Mouse (Mus musculus): ENCODE measurements around the gene Esrrg. TPM values are rescaled to one million over a fixed set of nuclear protein-coding genes. Genes with fewer than 3 reads are reported as not detected.

Gene Esrrg
- polyA plus RNA-seq, 1 experiment from 2014 or later = 34.5 TPM

- Histone ChIP-seq H3K36me3 (ENCODE audit: control insufficient read depth, insufficient read depth, low read length) (no peaks in the 10 kb centered on the region), H3K9me3 (ENCODE audit: control insufficient read depth, low read length) (no peaks in the 10 kb centered on the region), H3K4me3 (replicated peaks; ENCODE audit: low read depth, low read length) (no peak overlapping the region), H3K27me3 (ENCODE audit: control insufficient read depth, insufficient read depth, low read length) (no peaks in the 10 kb centered on the region), H3K4me1 (ENCODE audit: control insufficient read depth, insufficient read depth, low read length) (0 out of 2 replicates have a peak, but pooled peaks cover 2% of the 10 kb centered on the region), H3K4me2 (ENCODE audit: low read length) (no peak overlapping the region), H3K9ac (replicated peaks; ENCODE audit: low read length) (no peak overlapping the region; the same call in 1 of the 2 replicates), H3K27ac (replicated peaks; ENCODE audit: low read depth, low read length) (0 out of 2 replicates have a peak overlapping the region, but pooled peaks have one; percentile 8)
- DNase-seq = peak; percentile 48
- peak; percentile 57; the same call in 1 of the 2 replicates for ATAC-seq (ENCODE audit: low FRiP score, low TSS enrichment)
- WGBS = 63% methylated on average over 20 of the region's 20 CpGs
These were observed 367.1 kb downstream of the Esrrg start for GRCm38 (mm10) chr1:187975465-187976352.

- no peak overlapping the region for H3K9ac ChIP-seq (replicated peaks; ENCODE audit: low read length)
- no peak overlapping the region for H3K4me2 ChIP-seq (ENCODE audit: low read length)
- H3K36me3 ChIP-seq (ENCODE audit: control insufficient read depth, insufficient read depth, low read length) = no peaks in the 10 kb centered on the region
- no peaks in the 10 kb centered on the region for H3K9me3 ChIP-seq (ENCODE audit: control insufficient read depth, low read length)
- 0 out of 2 replicates have a peak, but pooled peaks cover 2% of the 10 kb centered on the region for H3K4me1 ChIP-seq (ENCODE audit: control insufficient read depth, insufficient read depth, low read length)
- DNase-seq = no peak
- 90% methylated on average over 9 of the region's 9 CpGs for WGBS
- H3K4me3 ChIP-seq (replicated peaks; ENCODE audit: low read depth, low read length) = no peak overlapping the region
- no peak overlapping the region for H3K27ac ChIP-seq (replicated peaks; ENCODE audit: low read depth, low read length)
- H3K27me3 ChIP-seq (ENCODE audit: control insufficient read depth, insufficient read depth, low read length) = no peaks in the 10 kb centered on the region
- ATAC-seq (ENCODE audit: low FRiP score, low TSS enrichment) = no peak
These were observed 367.8 kb downstream of the Esrrg start for GRCm38 (mm10) chr1:187976353-187976730.

GRCm38 (mm10) chr1:187981028-187981427 is 372.4 kb downstream of the Esrrg start:
- DNase-seq (peak; percentile 63), ATAC-seq (ENCODE audit: low FRiP score, low TSS enrichment) (no peak)
- no peak overlapping the region for H3K9ac ChIP-seq (replicated peaks; ENCODE audit: low read length)
- H3K4me1 ChIP-seq (ENCODE audit: control insufficient read depth, insufficient read depth, low read length) = peaks cover 10% of the 10 kb centered on the region
- H3K27ac ChIP-seq (replicated peaks; ENCODE audit: low read depth, low read length) = no peak overlapping the region
- H3K36me3 ChIP-seq (ENCODE audit: control insufficient read depth, insufficient read depth, low read length) = no peaks in the 10 kb centered on the region
- H3K4me2 ChIP-seq (ENCODE audit: low read length) = no peak overlapping the region
- H3K9me3 ChIP-seq (ENCODE audit: control insufficient read depth, low read length) = no peaks in the 10 kb centered on the region
- no peak overlapping the region for H3K4me3 ChIP-seq (replicated peaks; ENCODE audit: low read depth, low read length)
- WGBS = 83% methylated on average over 2 of the region's 2 CpGs
- H3K27me3 ChIP-seq (ENCODE audit: control insufficient read depth, insufficient read depth, low read length) = no peaks in the 10 kb centered on the region

- 3% methylated on average over 4 of the region's 4 CpGs for WGBS
- ATAC-seq (ENCODE audit: low FRiP score, low TSS enrichment) = no peak
- no peak overlapping the region for H3K4me2 ChIP-seq (ENCODE audit: low read length)
- no peak overlapping the region for H3K9ac ChIP-seq (replicated peaks; ENCODE audit: low read length)
- no peaks in the 10 kb centered on the region for H3K36me3 ChIP-seq (ENCODE audit: control insufficient read depth, insufficient read depth, low read length)
- no peaks in the 10 kb centered on the region for H3K9me3 ChIP-seq (ENCODE audit: control insufficient read depth, low read length)
- peaks cover 10% of the 10 kb centered on the region for H3K4me1 ChIP-seq (ENCODE audit: control insufficient read depth, insufficient read depth, low read length)
- no peak overlapping the region for H3K27ac ChIP-seq (replicated peaks; ENCODE audit: low read depth, low read length)
- DNase-seq = no peak
- no peak overlapping the region for H3K4me3 ChIP-seq (replicated peaks; ENCODE audit: low read depth, low read length)
- no peaks in the 10 kb centered on the region for H3K27me3 ChIP-seq (ENCODE audit: control insufficient read depth, insufficient read depth, low read length)
These were observed 374.6 kb downstream of the Esrrg start for GRCm38 (mm10) chr1:187983177-187983576.

- Histone ChIP-seq H3K9ac (replicated peaks; ENCODE audit: low read length) (no peak overlapping the region), H3K4me1 (ENCODE audit: control insufficient read depth, insufficient read depth, low read length) (no peaks in the 10 kb centered on the region), H3K9me3 (ENCODE audit: control insufficient read depth, low read length) (no peaks in the 10 kb centered on the region), H3K27me3 (ENCODE audit: control insufficient read depth, insufficient read depth, low read length) (no peaks in the 10 kb centered on the region), H3K36me3 (ENCODE audit: control insufficient read depth, insufficient read depth, low read length) (no peaks in the 10 kb centered on the region), H3K4me2 (ENCODE audit: low read length) (no peak overlapping the region), H3K27ac (replicated peaks; ENCODE audit: low read depth, low read length) (no peak overlapping the region), H3K4me3 (replicated peaks; ENCODE audit: low read depth, low read length) (no peak overlapping the region)
- ATAC-seq (ENCODE audit: low FRiP score, low TSS enrichment) (no peak), DNase-seq (no peak)
These were observed 381.6 kb downstream of the Esrrg start for GRCm38 (mm10) chr1:187990161-187990560.

GRCm38 (mm10) chr1:187997584-187998338 is 389.2 kb downstream of the Esrrg start:
- ATAC-seq (ENCODE audit: low FRiP score, low TSS enrichment) (peak; percentile 91), DNase-seq (peak; percentile 91)
- no peaks in the 10 kb centered on the region for H3K27me3 ChIP-seq (ENCODE audit: control insufficient read depth, insufficient read depth, low read length)
- H3K4me1 ChIP-seq (ENCODE audit: control insufficient read depth, insufficient read depth, low read length) = no peaks in the 10 kb centered on the region
- H3K9ac ChIP-seq (replicated peaks; ENCODE audit: low read length) = peak overlapping the region; percentile 44; the same call in 1 of the 2 replicates
- peak overlapping the region; percentile 41; the same call in 1 of the 2 replicates for H3K27ac ChIP-seq (replicated peaks; ENCODE audit: low read depth, low read length)
- H3K36me3 ChIP-seq (ENCODE audit: control insufficient read depth, insufficient read depth, low read length) = no peaks in the 10 kb centered on the region
- H3K4me3 ChIP-seq (replicated peaks; ENCODE audit: low read depth, low read length) = peak overlapping the region; percentile 47
- WGBS = under 1% methylated on average over 39 of the region's 39 CpGs
- H3K4me2 ChIP-seq (ENCODE audit: low read length) = peak overlapping the region; percentile 76
- no peaks in the 10 kb centered on the region for H3K9me3 ChIP-seq (ENCODE audit: control insufficient read depth, low read length)

GRCm38 (mm10) chr1:187999121-187999520 is 390.5 kb downstream of the Esrrg start:
- peak overlapping the region; percentile 18 for H3K4me3 ChIP-seq (replicated peaks; ENCODE audit: low read depth, low read length)
- H3K27me3 ChIP-seq (ENCODE audit: control insufficient read depth, insufficient read depth, low read length) = no peaks in the 10 kb centered on the region
- 64% methylated on average over 4 of the region's 4 CpGs for WGBS
- H3K36me3 ChIP-seq (ENCODE audit: control insufficient read depth, insufficient read depth, low read length) = no peaks in the 10 kb centered on the region
- H3K9me3 ChIP-seq (ENCODE audit: control insufficient read depth, low read length) = no peaks in the 10 kb centered on the region
- H3K27ac ChIP-seq (replicated peaks; ENCODE audit: low read depth, low read length) = 0 out of 2 replicates have a peak overlapping the region, but pooled peaks have one; percentile 9
- no peak overlapping the region for H3K9ac ChIP-seq (replicated peaks; ENCODE audit: low read length)
- no peak for DNase-seq
- ATAC-seq (ENCODE audit: low FRiP score, low TSS enrichment) = no peak
- H3K4me1 ChIP-seq (ENCODE audit: control insufficient read depth, insufficient read depth, low read length) = no peaks in the 10 kb centered on the region
- peak overlapping the region; percentile 33 for H3K4me2 ChIP-seq (ENCODE audit: low read length)

- no peaks in the 10 kb centered on the region for H3K27me3 ChIP-seq (ENCODE audit: control insufficient read depth, insufficient read depth, low read length)
- H3K27ac ChIP-seq (replicated peaks; ENCODE audit: low read depth, low read length) = no peak overlapping the region
- H3K4me1 ChIP-seq (ENCODE audit: control insufficient read depth, insufficient read depth, low read length) = no peaks in the 10 kb centered on the region
- H3K9me3 ChIP-seq (ENCODE audit: control insufficient read depth, low read length) = no peaks in the 10 kb centered on the region
- DNase-seq (no peak), ATAC-seq (ENCODE audit: low FRiP score, low TSS enrichment) (no peak)
- WGBS = 42% methylated on average over 8 of the region's 8 CpGs
- H3K4me2 ChIP-seq (ENCODE audit: low read length) = peak overlapping the region; percentile 39
- peak overlapping the region; percentile 22 for H3K4me3 ChIP-seq (replicated peaks; ENCODE audit: low read depth, low read length)
- H3K36me3 ChIP-seq (ENCODE audit: control insufficient read depth, insufficient read depth, low read length) = no peaks in the 10 kb centered on the region
- H3K9ac ChIP-seq (replicated peaks; ENCODE audit: low read length) = peak overlapping the region; percentile 26; the same call in 1 of the 2 replicates
These were observed 391.6 kb downstream of the Esrrg start for GRCm38 (mm10) chr1:188000189-188000588.
